Comparison of ENCODE assay signal across 11 mouse cellular contexts in genomic region chr12:112664124-112664523, GRCm38 (mm10). TPM values are rescaled to one million over a fixed set of nuclear protein-coding genes. Genes with fewer than 3 reads are reported as not detected.
DNase-seq lines count a peak whose midpoint lies in the region; ATAC-seq lines count a peak whose summit lies in the region.
"Had no signal": no experiment of that assay in that cellular context is flagged by ENCODE, and none has a peak within 500 bp of the region (broad histone marks: within the 10 kb centered on the region; RNA-seq: fewer than 3 reads in every experiment).

No protein-coding gene starts in this region.

- no peak for DNase-seq in limb, embryonic 10.5 days (ENCODE audit: low spot score)
- DNase-seq in spleen, postnatal 36 days (ENCODE audit: low spot score in 2 of 2): no peak
- no peak for DNase-seq in gastrocnemius, postnatal 14 days
- DNase-seq: adrenal gland, adult 8-10 months; kidney, adult 2 months; thymus, postnatal 4 days had no signal

- no peak for ATAC-seq in limb, embryonic 12.5 days (ENCODE audit: insufficient number of reproducible peaks, insufficient read depth, low FRiP score, low TSS enrichment, low read depth)
- peak; percentile 31 for ATAC-seq in forebrain, embryonic 13.5 days
- no peak for ATAC-seq in intestine, embryonic 15.5 days
- ATAC-seq in neural tube, embryonic 15.5 days (ENCODE audit: low FRiP score): 0 out of 2 replicates have a peak, but pooled peaks have one; percentile 17

- no peak overlapping the region for H3K4me3 ChIP-seq in limb, embryonic 12.5 days (replicated peaks)
- no peak overlapping the region for H3K4me3 ChIP-seq in limb, embryonic 10.5 days
- no peak overlapping the region for H3K4me3 ChIP-seq in forebrain, embryonic 13.5 days
- no peak overlapping the region for H3K4me3 ChIP-seq in intestine, embryonic 15.5 days (replicated peaks)
- no peak overlapping the region for H3K4me3 ChIP-seq in neural tube, embryonic 15.5 days (replicated peaks)
- H3K4me3 ChIP-seq: left cerebral cortex, adult 2 months had no signal

- H3K36me3 ChIP-seq in limb, embryonic 12.5 days: peaks cover 99% of the 10 kb centered on the region
- peaks cover 100% of the 10 kb centered on the region for H3K36me3 ChIP-seq in limb, embryonic 10.5 days
- peaks cover 82% of the 10 kb centered on the region for H3K36me3 ChIP-seq in forebrain, embryonic 13.5 days (ENCODE audit: poor library complexity, severe bottlenecking)
- peaks cover 55% of the 10 kb centered on the region for H3K36me3 ChIP-seq in intestine, embryonic 15.5 days
- peaks cover 32% of the 10 kb centered on the region for H3K36me3 ChIP-seq in neural tube, embryonic 15.5 days

- H3K9me3 ChIP-seq in limb, embryonic 12.5 days: no peaks in the 10 kb centered on the region
- H3K9me3 ChIP-seq in limb, embryonic 10.5 days (replicated peaks): no peaks in the 10 kb centered on the region
- no peaks in the 10 kb centered on the region for H3K9me3 ChIP-seq in forebrain, embryonic 13.5 days (replicated peaks)
- no peaks in the 10 kb centered on the region for H3K9me3 ChIP-seq in intestine, embryonic 15.5 days
- no peaks in the 10 kb centered on the region for H3K9me3 ChIP-seq in neural tube, embryonic 15.5 days (replicated peaks)

- 63% methylated on average over 2 of the region's 2 CpGs for WGBS in limb, embryonic 12.5 days
- 71% methylated on average over 2 of the region's 2 CpGs for WGBS in limb, embryonic 10.5 days
- 5% methylated on average over 2 of the region's 2 CpGs for WGBS in forebrain, embryonic 13.5 days
- WGBS in intestine, embryonic 15.5 days: 44% methylated on average over 2 of the region's 2 CpGs
- 14% methylated on average over 2 of the region's 2 CpGs for WGBS in neural tube, embryonic 15.5 days

- intact Hi-C loops in gastrocnemius, postnatal 14 days (cut with DNase I; ENCODE audit: low total_unique reads): no loop called here

- H3K27me3 ChIP-seq in limb, embryonic 12.5 days: no peaks in the 10 kb centered on the region
- H3K27me3 ChIP-seq in limb, embryonic 10.5 days (ENCODE audit: low read depth, poor library complexity, severe bottlenecking): no peaks in the 10 kb centered on the region
- no peaks in the 10 kb centered on the region for H3K27me3 ChIP-seq in forebrain, embryonic 13.5 days
- H3K27me3 ChIP-seq in intestine, embryonic 15.5 days (replicated peaks): no peaks in the 10 kb centered on the region
- no peaks in the 10 kb centered on the region for H3K27me3 ChIP-seq in neural tube, embryonic 15.5 days (replicated peaks)

- H3K27ac ChIP-seq in limb, embryonic 12.5 days: peak overlapping the region; percentile 59
- no peak overlapping the region for H3K27ac ChIP-seq in limb, embryonic 10.5 days
- H3K27ac ChIP-seq in forebrain, embryonic 13.5 days: peak overlapping the region; percentile 95
- peak overlapping the region; percentile 2; the same call in 1 of the 2 replicates for H3K27ac ChIP-seq in intestine, embryonic 15.5 days
- H3K27ac ChIP-seq in neural tube, embryonic 15.5 days (replicated peaks): peak overlapping the region; percentile 79
- H3K27ac ChIP-seq: left cerebral cortex, adult 2 months had no signal

- peaks cover 63% of the 10 kb centered on the region for H3K4me1 ChIP-seq in limb, embryonic 12.5 days (replicated peaks)
- peaks cover 25% of the 10 kb centered on the region for H3K4me1 ChIP-seq in limb, embryonic 10.5 days
- peaks cover 92% of the 10 kb centered on the region for H3K4me1 ChIP-seq in forebrain, embryonic 13.5 days
- peaks cover 86% of the 10 kb centered on the region for H3K4me1 ChIP-seq in intestine, embryonic 15.5 days (replicated peaks)
- H3K4me1 ChIP-seq in neural tube, embryonic 15.5 days: peaks cover 93% of the 10 kb centered on the region

- H3K4me2 ChIP-seq in limb, embryonic 12.5 days: no peak overlapping the region
- H3K4me2 ChIP-seq in forebrain, embryonic 13.5 days: peak overlapping the region; percentile 47
- no peak overlapping the region for H3K4me2 ChIP-seq in intestine, embryonic 15.5 days (replicated peaks)
- peak overlapping the region; percentile 26 for H3K4me2 ChIP-seq in neural tube, embryonic 15.5 days

- H3K9ac ChIP-seq in limb, embryonic 12.5 days (replicated peaks): no peak overlapping the region; the same call in 1 of the 2 replicates
- H3K9ac ChIP-seq in forebrain, embryonic 13.5 days: peak overlapping the region; percentile 61
- H3K9ac ChIP-seq in intestine, embryonic 15.5 days: no peak overlapping the region
- H3K9ac ChIP-seq in neural tube, embryonic 15.5 days (replicated peaks): no peak overlapping the region

RNA-seq across cellular contexts. Expression of gene Akt1, which starts 10.6 kb away (rescaled TPM):
- polyA plus RNA-seq in limb, embryonic 12.5 days (2016; fragmentation: Nextera tagmentation; extraction: Ambion mirVana): 67.0 and 156 TPM in 2 replicates
- polyA plus RNA-seq in limb, embryonic 10.5 days (2016; fragmentation: Nextera tagmentation; extraction: Ambion mirVana): 59.3 and 82.8 TPM in 2 replicates
- 46.4 and 50.3 TPM in 2 replicates for polyA plus RNA-seq in forebrain, embryonic 13.5 days (2015; fragmentation: Nextera tagmentation; extraction: Ambion mirVana)
- 128 and 141 TPM in 2 replicates for polyA plus RNA-seq in intestine, embryonic 15.5 days (2015; fragmentation: Nextera tagmentation; extraction: Ambion mirVana)
- polyA plus RNA-seq in neural tube, embryonic 15.5 days (2015; fragmentation: Nextera tagmentation; extraction: Ambion mirVana): 70.5 and 120 TPM in 2 replicates
- total RNA-seq in gastrocnemius, postnatal 14 days (2021): 10 to 100 TPM; 78.3 to 89.4 TPM

RNA-seq across cellular contexts. Expression of gene Zbtb42, which starts 14.5 kb away (rescaled TPM):
- 1.4 and 2.7 TPM in 2 replicates for polyA plus RNA-seq in limb, embryonic 12.5 days (2016; fragmentation: Nextera tagmentation; extraction: Ambion mirVana)
- 1.4 and 2.7 TPM in 2 replicates for polyA plus RNA-seq in limb, embryonic 10.5 days (2016; fragmentation: Nextera tagmentation; extraction: Ambion mirVana)
- polyA plus RNA-seq in forebrain, embryonic 13.5 days (2015; fragmentation: Nextera tagmentation; extraction: Ambion mirVana): 2.1 and 2.4 TPM in 2 replicates
- 7.5 and 10.3 TPM in 2 replicates for polyA plus RNA-seq in intestine, embryonic 15.5 days (2015; fragmentation: Nextera tagmentation; extraction: Ambion mirVana)
- polyA plus RNA-seq in neural tube, embryonic 15.5 days (2015; fragmentation: Nextera tagmentation; extraction: Ambion mirVana): 1.8 and 2.4 TPM in 2 replicates
- total RNA-seq in gastrocnemius, postnatal 14 days (2021): 1 to 10 TPM; 1.3 to 2.1 TPM

RNA-seq across cellular contexts. Expression of gene Siva1, which starts 19.6 kb away (rescaled TPM):
- 248 and 258 TPM in 2 replicates for polyA plus RNA-seq in limb, embryonic 12.5 days (2016; fragmentation: Nextera tagmentation; extraction: Ambion mirVana)
- polyA plus RNA-seq in limb, embryonic 10.5 days (2016; fragmentation: Nextera tagmentation; extraction: Ambion mirVana): 359 and 361 TPM in 2 replicates
- 154 and 174 TPM in 2 replicates for polyA plus RNA-seq in forebrain, embryonic 13.5 days (2015; fragmentation: Nextera tagmentation; extraction: Ambion mirVana)
- polyA plus RNA-seq in intestine, embryonic 15.5 days (2015; fragmentation: Nextera tagmentation; extraction: Ambion mirVana): 183 and 225 TPM in 2 replicates
- polyA plus RNA-seq in neural tube, embryonic 15.5 days (2015; fragmentation: Nextera tagmentation; extraction: Ambion mirVana): 48.0 and 96.7 TPM in 2 replicates
- total RNA-seq in gastrocnemius, postnatal 14 days (2021): 10 to 100 TPM; 16.9 to 18.7 TPM

RNA-seq across cellular contexts. Expression of gene Adssl1, which starts 44.3 kb away (rescaled TPM):
- 9.2 and 10.0 TPM in 2 replicates for polyA plus RNA-seq in limb, embryonic 12.5 days (2016; fragmentation: Nextera tagmentation; extraction: Ambion mirVana)
- 1.9 and 3.0 TPM in 2 replicates for polyA plus RNA-seq in limb, embryonic 10.5 days (2016; fragmentation: Nextera tagmentation; extraction: Ambion mirVana)
- polyA plus RNA-seq in forebrain, embryonic 13.5 days (2015; fragmentation: Nextera tagmentation; extraction: Ambion mirVana): 1.4 and 2.1 TPM in 2 replicates
- 2.1 and 2.8 TPM in 2 replicates for polyA plus RNA-seq in intestine, embryonic 15.5 days (2015; fragmentation: Nextera tagmentation; extraction: Ambion mirVana)
- 7.6 and 8.6 TPM in 2 replicates for polyA plus RNA-seq in neural tube, embryonic 15.5 days (2015; fragmentation: Nextera tagmentation; extraction: Ambion mirVana)
- 100 to 1,000 TPM; 462 to 471 TPM for total RNA-seq in gastrocnemius, postnatal 14 days (2021)

RNA-seq across cellular contexts. Expression of gene Cep170b, which starts 56.1 kb away (rescaled TPM):
- polyA plus RNA-seq in limb, embryonic 12.5 days (2016; fragmentation: Nextera tagmentation; extraction: Ambion mirVana): 17.8 and 18.8 TPM in 2 replicates
- polyA plus RNA-seq in limb, embryonic 10.5 days (2016; fragmentation: Nextera tagmentation; extraction: Ambion mirVana): 6.7 and 12.3 TPM in 2 replicates
- 11.0 and 13.1 TPM in 2 replicates for polyA plus RNA-seq in forebrain, embryonic 13.5 days (2015; fragmentation: Nextera tagmentation; extraction: Ambion mirVana)
- polyA plus RNA-seq in intestine, embryonic 15.5 days (2015; fragmentation: Nextera tagmentation; extraction: Ambion mirVana): 20.1 and 22.4 TPM in 2 replicates
- polyA plus RNA-seq in neural tube, embryonic 15.5 days (2015; fragmentation: Nextera tagmentation; extraction: Ambion mirVana): 34.7 and 43.3 TPM in 2 replicates
- total RNA-seq in gastrocnemius, postnatal 14 days (2021): 10 to 100 TPM; 10.9 to 14.4 TPM

Comparison
In these comparisons a context has a peak if more than half of its experiments do, and no peak if none do; other contexts are left out.
1. ATAC-seq: peak in forebrain, embryonic 13.5 days (single experiment) and neural tube, embryonic 15.5 days (single experiment); none in limb, embryonic 12.5 days (single experiment) and intestine, embryonic 15.5 days (single experiment).
2. H3K4me2 ChIP-seq: peak in forebrain, embryonic 13.5 days (single experiment) and neural tube, embryonic 15.5 days (single experiment); none in limb, embryonic 12.5 days (single experiment) and intestine, embryonic 15.5 days (single experiment).